Mouse (Mus musculus): ENCODE results near the gene Msrb3.
A peak's percentile ranks its signal among the peaks of the same experiment; 100 is the strongest.

The Msrb3 gene

DNA sequence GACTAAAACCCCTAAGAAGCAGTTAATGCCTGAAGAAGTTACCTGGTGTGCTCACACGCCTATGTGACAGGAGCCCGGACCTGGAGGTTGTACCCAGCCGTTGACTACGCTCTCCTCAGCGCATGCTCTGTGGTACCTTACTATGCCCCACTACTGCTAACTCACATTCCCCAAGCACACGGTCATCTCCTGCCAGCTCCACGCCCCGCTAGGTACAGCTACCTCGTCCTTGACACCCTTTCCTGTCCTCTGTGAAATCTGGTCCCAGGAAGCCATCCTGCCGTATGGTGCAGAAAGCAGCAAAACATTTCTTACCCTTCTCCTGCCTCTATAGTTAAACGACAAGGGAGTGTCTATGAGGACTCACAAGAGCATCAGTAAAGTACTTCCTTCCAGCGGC lies 37.2 kb downstream of the Msrb3 start:
- DNase-seq (ENCODE audit: low spot score in 2 of 2): no peak

GRCm38 (mm10) chr10:120861194-120861593 lies 37.7 kb downstream of the Msrb3 start:
- no peak for DNase-seq (ENCODE audit: low spot score in 2 of 2)

GRCm38 (mm10) chr10:120857531-120858001 lies 41.3 kb downstream of the Msrb3 start:
- DNase-seq (ENCODE audit: low spot score in 2 of 2): peak; percentile 10 to 30

- no peak for DNase-seq (ENCODE audit: low spot score in 2 of 2)
Observed at GRCm38 (mm10) chr10:120854329-120854728, 44.6 kb downstream of the Msrb3 start.

- no peak for DNase-seq (ENCODE audit: low spot score in 2 of 2)
Observed at GRCm38 (mm10) chr10:120853816-120854215, 45.1 kb downstream of the Msrb3 start.

- DNase-seq (ENCODE audit: low spot score in 2 of 2): no peak
Observed at GRCm38 (mm10) chr10:120851196-120851781, 47.6 kb downstream of the Msrb3 start.

GRCm38 (mm10) chr10:120850391-120851195 lies 48.3 kb downstream of the Msrb3 start:
- DNase-seq (ENCODE audit: low spot score in 2 of 2): no peak

- no peak for DNase-seq (ENCODE audit: low spot score in 2 of 2)
Observed at GRCm38 (mm10) chr10:120848677-120849076, 50.2 kb downstream of the Msrb3 start.

DNA sequence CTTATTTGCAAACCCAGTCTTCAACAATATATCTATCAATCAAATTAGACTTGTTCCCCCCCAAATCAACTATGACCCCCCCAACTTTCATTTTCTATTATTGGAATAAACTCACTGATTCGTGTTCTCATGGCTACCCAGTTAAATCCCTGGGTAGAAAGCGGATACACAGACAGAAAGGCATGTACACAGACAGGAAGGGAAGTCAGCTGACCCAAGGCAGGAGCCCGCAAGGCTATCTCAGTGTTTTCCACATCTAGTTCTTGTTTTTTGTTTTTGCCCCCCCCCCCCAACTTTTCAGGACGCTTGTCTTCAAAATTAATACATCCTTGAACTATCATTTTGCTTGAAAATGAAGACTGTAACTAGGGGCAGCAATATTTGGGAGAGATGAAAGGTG lies 51.1 kb downstream of the Msrb3 start:
- no peak for DNase-seq (ENCODE audit: low spot score in 2 of 2)

DNA sequence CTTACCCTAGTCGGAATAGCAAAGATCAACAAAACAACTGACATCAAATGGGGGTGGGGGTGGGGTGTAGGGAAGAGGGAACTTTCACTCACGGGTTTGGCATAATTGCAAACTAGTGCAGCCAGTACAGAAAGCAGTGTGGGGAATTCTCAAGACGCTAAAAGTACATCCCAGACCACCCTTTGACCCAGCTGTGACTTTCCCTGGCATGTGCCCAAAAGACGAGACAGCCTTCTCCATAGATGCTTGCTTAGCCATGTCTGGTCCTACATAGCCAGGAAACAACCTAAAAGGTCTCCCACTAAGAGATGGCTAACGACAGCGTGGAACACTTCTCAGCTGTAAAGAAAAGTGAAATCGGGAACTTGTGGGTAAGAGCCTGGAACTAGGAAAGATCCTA lies 58.9 kb downstream of the Msrb3 start:
- DNase-seq (ENCODE audit: low spot score in 2 of 2): no peak

- DNase-seq (ENCODE audit: low spot score in 2 of 2): no peak
Observed at GRCm38 (mm10) chr10:120834531-120834930, 64.4 kb downstream of the Msrb3 start.

GRCm38 (mm10) chr10:120833836-120834235 lies 65.1 kb downstream of the Msrb3 start:
- DNase-seq (ENCODE audit: low spot score in 2 of 2): no peak

DNA sequence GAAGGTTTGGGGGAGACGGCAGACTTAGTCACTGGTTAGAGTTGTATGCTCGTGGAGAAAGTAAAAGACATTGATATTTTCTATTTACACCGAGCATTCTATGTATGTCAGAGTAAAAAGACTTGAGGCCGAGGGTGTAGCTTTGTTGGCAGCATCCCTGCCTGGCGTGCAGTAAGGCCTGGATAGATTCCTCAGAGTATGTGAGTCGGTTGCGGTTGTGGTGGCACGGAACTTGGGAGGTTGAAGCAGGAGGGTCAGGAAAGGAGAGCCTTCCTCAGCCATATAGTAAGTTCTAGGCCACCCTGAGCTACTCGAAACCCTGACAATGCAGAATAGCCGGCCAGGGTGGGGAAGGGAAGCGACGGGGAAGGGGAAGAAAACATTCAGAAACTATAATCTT lies 71.1 kb downstream of the Msrb3 start:
- no peak for DNase-seq (ENCODE audit: low spot score in 2 of 2)

DNA sequence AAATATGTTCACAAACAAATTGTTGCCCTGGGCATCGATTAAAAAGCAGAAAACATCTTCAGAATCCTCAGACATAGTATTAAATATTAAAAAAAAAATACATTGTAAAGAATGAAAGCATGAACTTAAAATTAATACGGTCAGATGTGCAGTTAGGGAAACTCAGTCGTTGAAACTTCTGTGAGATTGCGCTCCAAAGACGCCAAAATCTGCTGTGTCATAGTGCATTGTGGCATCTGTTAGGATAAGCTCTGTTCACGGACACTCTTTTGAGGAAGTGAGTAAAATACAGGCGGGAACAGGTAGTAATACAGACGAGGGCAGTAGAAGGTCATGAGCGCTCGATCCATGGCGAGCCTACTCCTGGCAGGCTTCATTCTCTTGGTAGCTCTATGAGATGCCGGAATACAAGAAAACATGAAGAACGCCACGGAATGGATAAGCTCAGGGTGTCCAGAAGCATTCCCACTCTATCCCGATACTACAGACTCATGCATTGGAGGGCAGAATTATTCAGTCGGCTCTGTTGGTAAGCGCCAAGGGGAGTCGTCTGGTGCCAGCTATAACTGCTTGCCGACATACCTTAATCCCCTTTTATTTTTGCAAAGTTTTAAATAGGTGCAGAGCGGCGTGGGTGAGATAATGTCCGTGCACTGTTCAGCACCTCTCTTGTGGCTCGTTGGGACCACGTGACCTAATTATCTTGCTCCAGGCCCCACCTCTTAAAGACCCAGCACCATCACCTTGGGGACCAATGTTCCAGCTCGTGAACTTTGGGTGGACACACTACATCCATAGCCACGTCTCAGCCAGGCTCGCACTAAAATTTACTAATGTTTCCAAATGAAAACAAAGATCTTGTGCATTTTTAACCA lies 71.9 kb downstream of the Msrb3 start:
- no peak for DNase-seq (ENCODE audit: low spot score in 2 of 2)

DNA sequence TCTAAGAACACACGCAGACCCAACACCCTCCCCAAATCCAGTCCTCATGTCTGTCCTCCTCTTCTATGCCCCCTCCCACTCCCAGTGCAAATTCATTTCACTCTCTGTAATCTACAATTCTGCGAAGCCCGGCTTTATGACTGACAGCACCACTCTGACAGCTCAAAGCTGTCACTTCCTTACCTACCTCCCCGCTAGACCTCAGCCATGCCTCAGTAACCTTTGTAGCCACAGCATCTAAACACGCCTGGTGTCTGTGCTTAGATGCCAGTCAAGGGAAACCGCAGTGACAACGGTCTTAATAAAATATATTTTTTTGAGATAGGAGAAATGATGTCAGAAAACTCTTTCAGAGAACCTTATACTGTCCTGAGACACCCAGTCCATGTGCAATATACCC lies 72.5 kb downstream of the Msrb3 start:
- DNase-seq (ENCODE audit: low spot score in 2 of 2): no peak

DNA sequence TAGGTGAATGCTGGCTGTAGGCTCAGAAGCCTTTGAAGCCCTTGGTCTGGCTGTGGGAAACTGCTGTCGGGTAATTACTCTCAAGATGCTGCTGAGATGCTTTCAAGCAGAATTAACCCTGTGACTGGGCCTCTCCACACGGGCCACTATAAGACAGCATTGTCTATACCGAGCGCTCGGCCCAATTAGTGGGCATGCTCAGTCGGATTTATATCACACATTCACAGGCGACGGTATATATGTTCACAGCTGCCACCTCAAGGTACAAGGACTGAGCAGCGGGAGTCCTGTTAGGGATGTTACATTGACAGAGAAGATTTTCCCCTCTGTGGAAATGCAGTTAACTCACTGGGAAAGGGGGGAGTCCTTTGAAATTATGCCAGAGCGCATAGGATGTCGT lies 73.3 kb downstream of the Msrb3 start:
- DNase-seq (ENCODE audit: low spot score in 2 of 2): no peak

DNA sequence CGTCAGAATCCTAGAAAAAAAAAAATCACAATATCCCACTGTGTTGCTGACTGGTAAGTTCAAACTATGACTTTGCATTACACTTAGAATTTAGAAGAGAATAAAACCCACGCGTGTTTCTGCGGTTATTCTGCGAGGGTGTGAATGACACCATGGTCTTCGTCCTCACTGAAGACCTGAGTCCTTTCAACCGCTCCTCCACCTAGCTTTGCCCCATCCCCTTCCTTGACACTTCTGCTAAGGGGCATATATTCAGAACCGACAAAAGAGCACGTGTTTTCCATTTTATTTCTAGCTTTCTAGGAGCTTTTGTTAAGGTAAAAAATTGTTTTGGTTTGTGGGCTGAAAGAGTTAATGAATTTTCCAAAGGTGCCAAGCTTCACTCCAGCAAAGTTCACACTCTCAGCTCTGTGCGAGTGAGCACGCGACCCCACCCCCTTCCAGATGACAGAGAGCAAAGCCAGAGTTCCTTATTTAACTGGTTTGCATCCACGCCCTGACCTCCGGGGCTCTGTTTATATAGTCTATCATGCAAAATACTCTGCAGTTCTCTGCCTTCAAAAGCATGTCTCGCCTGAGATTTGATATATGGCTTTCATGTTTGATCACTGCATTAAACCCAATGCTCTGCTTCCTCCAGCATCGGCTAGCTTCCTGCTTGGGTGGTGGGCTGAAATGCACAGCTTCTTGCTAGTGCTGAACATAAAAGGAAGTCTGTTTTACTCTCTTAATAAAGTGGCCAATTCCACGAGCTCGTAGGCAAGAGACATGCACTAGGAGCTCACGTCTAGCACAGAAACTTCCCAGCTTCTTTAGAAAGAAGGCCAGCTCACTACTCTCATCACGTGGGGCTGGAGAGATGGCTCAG lies 77.2 kb downstream of the Msrb3 start:
- DNase-seq (ENCODE audit: low spot score in 2 of 2): no peak

DNA sequence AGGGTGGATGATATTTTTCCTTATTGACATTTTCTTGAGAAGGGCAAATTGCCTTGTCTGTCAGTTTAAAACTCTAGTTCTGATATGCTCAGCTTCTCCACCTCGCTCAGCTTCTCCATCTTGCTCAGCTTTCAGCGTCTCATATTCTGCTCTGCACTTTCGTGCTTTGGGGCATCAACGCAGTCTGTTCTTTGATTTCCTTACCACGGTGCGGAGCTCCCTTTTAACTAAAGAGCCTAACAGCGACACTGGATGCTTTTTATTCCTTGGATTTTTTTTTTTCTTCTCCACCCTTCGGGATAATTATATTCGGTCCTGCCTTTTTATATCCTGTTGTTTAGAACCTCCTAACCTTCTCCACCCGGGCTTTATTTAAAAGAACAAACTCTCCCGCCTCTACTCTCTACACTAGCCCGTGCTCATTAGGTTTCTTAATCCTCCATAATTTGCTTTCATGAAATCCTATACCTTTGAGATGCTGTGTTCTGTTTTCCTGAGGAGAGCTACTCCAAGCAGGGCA lies 78.1 kb downstream of the Msrb3 start:
- no peak for DNase-seq (ENCODE audit: low spot score in 2 of 2)

GRCm38 (mm10) chr10:120815290-120815689 lies 83.6 kb downstream of the Msrb3 start:
- peak; percentile 59 to 67 for DNase-seq (ENCODE audit: low spot score in 2 of 2)

- peak in 1 of 2 experiments; percentile 12 for DNase-seq (ENCODE audit: low spot score in 2 of 2)
Observed at GRCm38 (mm10) chr10:120811796-120812443, 87.0 kb downstream of the Msrb3 start.

Measured in spleen, postnatal 36 days (tissue).